Mouse (Mus musculus) forebrain, embryonic 13.5 days (tissue): Measurements from ENCODE around the gene Cbl. TPM values are rescaled to one million over a fixed set of nuclear protein-coding genes. Genes with fewer than 3 reads are reported as not detected.

Source experiments
- ATAC-seq: fragments of 200-750 bp; cut with Nextera tagmentation; 2 replicates; pipeline ENCODE4 v1.8.0; 2017
- H3K27ac ChIP-seq: fragments of 300-500 bp; sonication (generic); 2 replicates; pipeline ENCODE4 v1.5.1; 2015; ENCODE audit warnings: inconsistent platforms, mild to moderate bottlenecking, moderate library complexity
- H3K27me3 ChIP-seq: fragments of 300-500 bp; sonication (generic); 2 replicates; pipeline ENCODE4 v1.6.1; 2015; ENCODE audit warnings: mild to moderate bottlenecking, inconsistent platforms
- H3K36me3 ChIP-seq: fragments of 300-500 bp; sonication (generic); 2 replicates; pipeline ENCODE4 v1.6.1; 2015; ENCODE audit warnings: mild to moderate bottlenecking, inconsistent platforms; ENCODE audit not compliant: poor library complexity, severe bottlenecking
- H3K4me1 ChIP-seq: fragments of 300-500 bp; sonication (generic); 2 replicates; pipeline ENCODE4 v1.6.1; 2015; ENCODE audit warnings: inconsistent platforms
- H3K4me2 ChIP-seq: fragments of 300-500 bp; sonication (generic); 2 replicates; pipeline ENCODE4 v1.6.1; 2015; ENCODE audit warnings: inconsistent platforms, mild to moderate bottlenecking, moderate library complexity
- H3K4me3 ChIP-seq: fragments of 300-500 bp; sonication (generic); 2 replicates; pipeline ENCODE4 v1.5.1; 2015; ENCODE audit warnings: mild to moderate bottlenecking, inconsistent platforms
- H3K9ac ChIP-seq: fragments of 300-500 bp; sonication (generic); 2 replicates; pipeline ENCODE4 v1.6.1; 2015; ENCODE audit warnings: mild to moderate bottlenecking, inconsistent platforms
- H3K9me3 ChIP-seq: fragments of 300-500 bp; sonication (generic); replicated peaks from 2 replicates; pipeline ENCODE4 v1.6.1; 2016; ENCODE audit warnings: inconsistent platforms
- WGBS: fragments of 180-500 bp; shearing (Covaris S2); methylation state at CpG from one replicate; pipeline ENCODE4 v1.1.7; 2015; 5-methylcytosine and 5-hydroxymethylcytosine counted together
- polyA plus RNA-seq: library from polyadenylated mRNA; unstranded; fragments of >200 nt; fragmentation: Nextera tagmentation; extraction: Ambion mirVana; gene quantifications from 2 replicates; pipeline ENCODE4 v1.2.1, GENCODE M21; 2015

Gene Cbl
- polyA plus RNA-seq = 25.2 and 26.4 TPM in 2 replicates

DNA sequence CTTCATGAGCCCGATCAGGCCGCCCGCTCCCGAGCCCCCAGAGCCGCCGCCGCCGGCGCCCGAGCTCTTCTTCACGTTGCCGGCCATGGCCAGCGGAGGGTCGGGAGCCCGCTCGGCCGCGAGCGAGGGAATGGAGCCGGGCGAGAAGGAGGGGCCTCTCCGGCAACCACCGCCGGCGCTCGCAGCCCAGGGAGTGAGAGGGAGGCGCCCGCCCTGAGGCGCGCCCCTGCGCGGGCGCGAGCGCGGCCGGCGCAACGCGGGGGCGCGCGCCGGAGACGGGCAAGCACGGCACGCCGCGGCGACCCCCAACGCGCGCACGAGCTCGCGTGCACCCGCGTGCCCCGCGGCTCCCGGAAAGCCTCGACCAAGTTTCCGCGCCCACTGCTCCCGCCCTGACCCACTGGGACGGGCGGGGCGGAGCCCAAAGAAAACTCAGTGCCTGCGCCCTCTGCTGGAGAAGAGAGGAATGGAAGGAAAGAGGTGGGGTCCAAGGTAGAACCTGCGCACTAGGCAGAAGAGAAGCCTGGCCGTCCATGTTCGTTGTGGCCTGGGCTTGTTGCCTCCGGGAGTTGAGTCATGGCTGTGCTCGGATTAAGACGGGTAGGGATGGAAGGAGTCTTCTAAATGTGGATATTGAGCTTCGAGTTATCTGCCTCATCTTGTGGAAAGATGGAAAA lies at the start of gene Cbl:
Gene Cbl (minus strand): TSS at position 248 of the 677 bp plus-strand sequence.
- ATAC-seq = peak; percentile 93
- H3K4me3 ChIP-seq = peak within 1 kb of the TSS; percentile 88
- 0% methylated on average over 50 of the region's 76 CpGs for WGBS
- peak within 1 kb of the TSS; percentile 84 for H3K4me2 ChIP-seq
- peak within 1 kb of the TSS; percentile 91 for H3K9ac ChIP-seq
- no peaks in the 10 kb centered on the region for H3K36me3 ChIP-seq
- peaks cover 28% of the 10 kb centered on the region for H3K4me1 ChIP-seq
- H3K27me3 ChIP-seq = no peaks in the 10 kb centered on the region
- H3K27ac ChIP-seq = peak within 1 kb of the TSS; percentile 93
- no peaks in the 10 kb centered on the region for H3K9me3 ChIP-seq

DNA sequence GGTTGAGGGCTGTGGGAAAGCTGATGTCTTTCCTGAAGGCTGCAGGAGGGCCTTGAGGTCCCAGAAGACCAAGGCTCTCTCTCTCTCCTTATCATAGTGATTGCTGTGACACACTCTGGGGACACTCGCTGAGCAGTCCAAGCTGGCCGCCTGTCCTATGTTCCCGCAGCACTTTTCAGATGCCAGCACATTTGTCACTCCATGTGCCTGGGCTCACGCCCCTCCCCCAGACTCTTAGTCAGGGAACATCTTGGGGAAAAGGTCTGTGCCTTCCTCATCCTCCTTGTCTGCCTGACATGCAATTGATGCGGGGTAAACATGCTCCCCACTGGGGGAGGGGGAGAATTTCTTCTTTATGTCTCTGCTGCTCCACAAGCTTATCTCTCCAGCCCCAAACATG lies 49.3 kb upstream of the Cbl start:
- Histone ChIP-seq H3K27me3 (no peaks in the 10 kb centered on the region), H3K4me3 (no peak overlapping the region), H3K4me2 (no peak overlapping the region), H3K9me3 (no peaks in the 10 kb centered on the region), H3K27ac (no peak overlapping the region), H3K9ac (no peak overlapping the region), H3K4me1 (peaks cover 16% of the 10 kb centered on the region), H3K36me3 (peaks cover 45% of the 10 kb centered on the region)
- ATAC-seq = no peak
- WGBS = 85% methylated on average over 5 of the region's 5 CpGs

DNA sequence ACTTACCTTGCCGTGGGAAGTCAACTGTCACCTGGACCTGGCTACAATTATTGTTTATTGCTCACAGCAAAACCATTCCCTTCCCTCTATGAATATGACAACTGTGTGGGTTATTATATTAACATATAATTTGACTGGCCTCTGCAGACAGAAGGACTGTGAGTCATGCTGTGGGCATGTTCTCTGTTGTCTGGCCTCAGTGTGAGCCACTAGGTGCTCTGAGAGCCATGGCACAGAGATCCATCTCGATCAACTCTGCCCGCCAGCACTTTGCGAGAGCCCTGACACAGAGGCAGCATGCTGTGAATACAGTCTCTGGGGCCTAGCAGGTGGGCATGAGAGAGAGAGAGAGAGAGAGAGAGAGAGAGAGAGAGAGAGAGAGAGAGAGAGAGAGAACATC lies 36.1 kb upstream of the Cbl start:
- H3K9ac ChIP-seq = no peak overlapping the region
- peaks cover 22% of the 10 kb centered on the region for H3K4me1 ChIP-seq
- ATAC-seq = no peak

DNA sequence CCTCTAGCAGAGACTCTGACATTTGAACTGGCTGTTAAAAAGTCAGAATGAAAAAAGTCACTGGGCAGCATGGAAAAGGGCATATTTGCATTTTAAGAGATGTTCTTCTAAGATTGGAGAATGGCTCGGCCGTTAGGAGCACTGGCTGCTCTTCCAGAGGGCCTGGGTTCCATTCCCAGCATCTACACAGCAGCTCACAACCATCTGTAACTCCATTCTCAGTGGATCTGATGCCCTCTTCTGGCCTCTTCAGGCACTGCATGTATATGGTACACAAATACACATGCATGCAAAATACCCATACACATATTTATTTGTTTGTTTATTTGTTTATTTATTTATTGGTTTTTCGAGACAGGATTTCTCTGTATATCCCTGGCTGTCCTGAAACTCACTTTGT lies 35.2 kb upstream of the Cbl start:
- Histone ChIP-seq H3K9ac (no peak overlapping the region), H3K4me3 (no peak overlapping the region), H3K27me3 (no peaks in the 10 kb centered on the region), H3K36me3 (peaks cover 8% of the 10 kb centered on the region), H3K4me2 (no peak overlapping the region), H3K27ac (no peak overlapping the region), H3K9me3 (peaks cover 7% of the 10 kb centered on the region; the same call in 1 of the 2 replicates), H3K4me1 (peaks cover 22% of the 10 kb centered on the region)
- WGBS = 92% methylated on average over 3 of the region's 3 CpGs
- no peak for ATAC-seq

More for the DNA sequence above, 36.1 kb upstream of the Cbl start:
- Histone ChIP-seq H3K36me3 (peaks cover 17% of the 10 kb centered on the region), H3K4me3 (no peak overlapping the region), H3K9me3 (peaks cover 7% of the 10 kb centered on the region; the same call in 1 of the 2 replicates), H3K27ac (no peak overlapping the region), H3K27me3 (no peaks in the 10 kb centered on the region), H3K4me2 (no peak overlapping the region)
- WGBS = 88% methylated on average over 4 of the region's 4 CpGs

DNA sequence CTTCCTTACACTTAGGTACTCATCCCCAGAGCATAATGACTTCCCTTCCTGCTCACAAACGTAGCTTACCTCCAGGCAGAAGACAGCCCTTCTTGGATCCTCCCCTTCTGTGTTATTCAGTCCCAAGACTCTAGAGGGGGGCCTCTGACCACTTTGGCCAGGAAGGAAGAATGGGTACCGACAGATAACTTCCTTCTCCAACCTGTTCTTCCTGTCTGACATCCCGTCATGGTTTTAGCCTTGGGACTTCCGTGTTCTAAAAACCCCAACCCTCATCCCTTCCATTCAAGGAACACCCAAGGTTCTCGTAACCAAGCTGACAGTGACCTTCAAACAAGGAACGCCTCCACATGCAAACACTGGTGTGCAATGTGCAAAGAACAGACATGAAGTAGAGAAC lies 34.6 kb upstream of the Cbl start, which contains the start of gene Nlrx1:
Gene Nlrx1 (minus strand): TSS at position 168 of the 400 bp plus-strand sequence.
- Histone ChIP-seq H3K36me3 (peaks cover 3% of the 10 kb centered on the region; the same call in 1 of the 2 replicates), H3K4me3 (peak within 1 kb of the TSS; percentile 38), H3K27me3 (no peaks in the 10 kb centered on the region), H3K27ac (peak within 1 kb of the TSS; percentile 70), H3K9me3 (peaks cover 7% of the 10 kb centered on the region; the same call in 1 of the 2 replicates), H3K4me2 (peak within 1 kb of the TSS; percentile 72), H3K9ac (peak within 1 kb of the TSS; percentile 70), H3K4me1 (peaks cover 22% of the 10 kb centered on the region)
- ATAC-seq = no peak
- WGBS = 87% methylated on average over 6 of the region's 6 CpGs

DNA sequence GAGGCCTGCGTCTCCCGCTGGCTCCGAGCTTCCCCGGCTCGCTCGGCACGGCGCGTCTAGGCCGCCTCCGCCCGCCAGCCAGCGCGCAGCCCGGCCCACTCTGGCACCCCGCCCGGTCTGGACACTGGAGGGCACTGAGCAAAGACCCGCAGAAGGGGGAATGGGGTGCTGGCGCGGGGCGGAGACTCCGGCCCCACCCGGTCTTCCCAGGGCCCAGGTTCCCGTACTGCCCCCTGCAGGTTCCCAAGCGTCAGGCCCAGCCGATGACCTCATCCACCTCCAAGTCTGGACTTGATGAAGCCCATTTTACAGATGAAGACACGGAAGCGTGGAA lies 34.1 kb upstream of the Cbl start:
- peaks cover 22% of the 10 kb centered on the region for H3K4me1 ChIP-seq
- H3K9me3 ChIP-seq = peaks cover 7% of the 10 kb centered on the region; the same call in 1 of the 2 replicates
- peak overlapping the region; percentile 38 for H3K4me3 ChIP-seq
- ATAC-seq = peak; percentile 84
- H3K9ac ChIP-seq = peak overlapping the region; percentile 70
- no peaks in the 10 kb centered on the region for H3K36me3 ChIP-seq
- WGBS = 8% methylated on average over 16 of the region's 28 CpGs
- H3K27ac ChIP-seq = peak overlapping the region; percentile 70; the same call in 1 of the 2 replicates
- H3K4me2 ChIP-seq = peak overlapping the region; percentile 72
- H3K27me3 ChIP-seq = no peaks in the 10 kb centered on the region

DNA sequence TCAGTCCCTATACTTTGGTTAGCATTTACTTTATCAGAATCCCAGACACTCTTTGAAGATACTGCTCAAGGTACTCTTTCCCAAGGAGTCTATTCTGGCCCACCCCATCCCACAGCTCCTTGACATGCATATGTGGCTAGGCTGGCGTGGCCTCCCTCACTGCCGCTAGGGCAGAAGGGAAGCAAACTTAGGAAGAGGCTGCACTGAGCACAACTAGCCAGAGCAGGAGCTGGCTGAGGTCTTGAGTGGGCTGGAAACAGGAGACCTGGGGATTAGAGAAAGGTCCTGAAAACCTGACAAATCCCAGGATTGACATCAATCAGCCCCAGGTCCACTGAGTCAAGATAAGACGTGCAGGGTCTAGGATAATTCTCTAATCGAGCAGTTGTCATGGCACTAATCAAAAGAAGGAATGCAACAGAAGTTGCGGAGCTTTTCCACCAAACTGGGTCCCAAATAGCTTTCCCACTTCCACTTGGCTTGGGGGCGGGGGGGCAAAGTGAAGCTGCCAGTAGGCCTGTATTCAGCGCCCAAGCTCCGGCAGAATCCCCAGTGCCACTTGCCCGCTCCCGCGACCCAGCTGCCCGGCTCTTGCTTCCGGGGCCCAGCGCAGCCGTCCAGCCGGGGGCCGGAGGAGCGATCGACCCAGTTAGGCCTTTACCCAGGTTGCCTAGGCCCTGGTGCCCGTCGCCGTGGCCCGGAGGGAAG lies 33.6 kb upstream of the Cbl start:
- Histone ChIP-seq H3K9ac (peak overlapping the region; percentile 70), H3K27ac (peak overlapping the region; percentile 70), H3K27me3 (no peaks in the 10 kb centered on the region), H3K4me3 (peak overlapping the region; percentile 38), H3K4me2 (peak overlapping the region; percentile 72), H3K4me1 (peaks cover 22% of the 10 kb centered on the region), H3K9me3 (peaks cover 7% of the 10 kb centered on the region; the same call in 1 of the 2 replicates), H3K36me3 (no peaks in the 10 kb centered on the region)
- WGBS = 7% methylated on average over 23 of the region's 23 CpGs
- peak; percentile 52; the same call in 1 of the 2 replicates for ATAC-seq

DNA sequence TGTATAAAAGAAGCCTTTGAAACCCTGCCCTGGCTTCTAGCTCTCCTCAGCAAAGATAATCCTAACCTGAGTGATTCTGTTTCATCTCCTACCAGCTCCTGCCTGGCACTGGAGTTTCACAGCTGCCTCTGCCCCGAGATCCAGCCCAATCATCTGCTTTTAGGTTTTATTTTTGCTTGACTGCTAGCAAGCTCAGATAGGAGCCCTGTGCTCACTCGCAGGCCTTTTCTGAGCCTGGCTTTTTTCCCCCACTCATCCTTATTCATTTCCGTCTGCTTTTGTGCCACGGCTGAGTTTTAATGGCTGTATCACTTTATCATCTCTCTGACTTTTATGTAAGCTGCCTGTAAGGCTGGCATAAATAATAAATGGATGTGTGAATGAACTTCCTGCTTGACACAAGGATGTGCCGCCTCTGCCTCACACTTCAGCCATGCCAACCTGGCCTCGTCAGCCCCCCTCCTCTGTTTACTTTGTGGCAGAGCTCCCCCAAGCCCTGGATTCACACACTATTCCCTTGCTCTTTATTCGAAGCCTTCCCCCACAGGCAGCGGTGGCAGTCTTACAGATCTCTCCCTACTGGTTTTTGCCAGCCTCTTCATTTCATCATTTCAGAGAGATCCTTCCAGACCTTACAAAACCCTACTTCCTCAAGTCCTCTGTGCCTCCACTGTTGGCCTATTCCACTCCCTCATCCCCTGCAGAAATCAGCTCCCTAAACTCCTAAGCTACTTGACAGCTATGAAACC lies 32.8 kb upstream of the Cbl start:
- H3K36me3 ChIP-seq = no peaks in the 10 kb centered on the region
- no peaks in the 10 kb centered on the region for H3K27me3 ChIP-seq
- H3K4me3 ChIP-seq = no peak overlapping the region
- H3K27ac ChIP-seq = peak overlapping the region; percentile 70; the same call in 1 of the 2 replicates
- 59% methylated on average over 8 of the region's 8 CpGs for WGBS
- H3K9ac ChIP-seq = no peak overlapping the region
- no peak overlapping the region for H3K4me2 ChIP-seq
- peaks cover 7% of the 10 kb centered on the region; the same call in 1 of the 2 replicates for H3K9me3 ChIP-seq
- no peak for ATAC-seq
- peaks cover 22% of the 10 kb centered on the region for H3K4me1 ChIP-seq

DNA sequence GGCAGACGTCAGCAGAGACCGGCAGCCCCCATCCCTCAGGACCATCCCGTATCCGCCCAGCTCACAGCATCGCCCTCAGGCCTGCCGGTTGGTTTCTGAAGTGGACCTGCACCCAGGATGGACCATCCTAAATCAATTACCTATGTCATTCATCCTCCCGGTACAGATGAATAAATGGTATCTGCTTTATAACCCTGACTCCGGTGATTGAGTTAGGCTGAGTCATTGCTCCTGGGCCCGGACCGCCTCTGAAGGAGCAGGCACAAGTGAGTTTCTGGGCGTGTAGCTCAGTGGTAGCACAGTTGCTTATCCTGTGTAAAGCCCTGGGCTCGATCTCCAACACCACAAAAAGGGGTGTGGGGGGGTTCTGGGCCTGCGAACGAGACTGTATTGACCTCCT lies 27.5 kb upstream of the Cbl start:
- ATAC-seq = no peak
- no peaks in the 10 kb centered on the region for H3K36me3 ChIP-seq
- no peaks in the 10 kb centered on the region for H3K27me3 ChIP-seq
- H3K9ac ChIP-seq = no peak overlapping the region
- H3K4me1 ChIP-seq = peaks cover 5% of the 10 kb centered on the region
- no peak overlapping the region for H3K4me3 ChIP-seq
- no peaks in the 10 kb centered on the region for H3K9me3 ChIP-seq
- WGBS = 89% methylated on average over 14 of the region's 14 CpGs
- no peak overlapping the region for H3K27ac ChIP-seq
- H3K4me2 ChIP-seq = no peak overlapping the region

DNA sequence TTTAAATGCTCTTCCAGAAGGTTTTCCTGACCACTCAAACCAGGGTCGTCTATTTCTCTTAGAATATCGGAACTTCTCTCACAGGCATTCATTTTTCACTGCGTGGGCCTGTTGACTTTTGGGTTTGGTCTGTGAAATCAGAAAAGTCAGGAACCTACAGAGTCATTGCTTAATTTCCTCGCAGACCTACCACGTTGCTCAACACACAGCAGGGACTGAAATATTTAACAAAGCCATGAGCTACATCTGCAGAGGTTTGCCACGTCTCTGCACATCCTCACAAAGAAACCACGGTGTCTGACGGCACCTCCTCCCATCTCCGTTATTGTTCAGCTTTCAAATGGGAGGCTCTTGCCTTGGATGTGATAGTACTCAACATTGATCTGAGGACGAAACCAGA lies 25.2 kb upstream of the Cbl start:
- Histone ChIP-seq H3K27ac (no peak overlapping the region), H3K36me3 (no peaks in the 10 kb centered on the region), H3K9ac (no peak overlapping the region), H3K9me3 (no peaks in the 10 kb centered on the region), H3K4me2 (no peak overlapping the region), H3K4me1 (peaks cover 26% of the 10 kb centered on the region), H3K27me3 (no peaks in the 10 kb centered on the region), H3K4me3 (no peak overlapping the region)
- no peak for ATAC-seq
- WGBS = 78% methylated on average over 10 of the region's 10 CpGs

DNA sequence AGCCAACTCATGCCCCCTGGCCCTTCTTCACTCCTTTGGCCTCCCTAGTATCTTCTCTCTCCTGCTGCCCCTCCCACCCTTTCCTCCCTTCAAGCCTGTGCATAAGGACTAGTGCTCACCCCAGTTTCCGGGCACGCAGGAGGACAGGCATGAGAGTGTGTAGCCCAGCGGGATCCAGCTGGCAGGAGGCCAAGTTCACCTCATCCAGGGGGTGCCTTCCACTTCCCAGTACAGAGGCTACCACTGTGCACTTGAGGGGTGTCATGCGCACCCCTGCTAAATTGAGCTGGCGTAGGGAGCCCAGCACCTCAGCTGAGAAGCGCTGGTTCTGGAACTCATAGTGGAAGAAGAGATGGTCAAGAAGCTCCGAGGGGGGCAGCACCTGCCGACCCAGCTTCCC lies 22.4 kb upstream of the Cbl start:
- no peaks in the 10 kb centered on the region for H3K36me3 ChIP-seq
- H3K27me3 ChIP-seq = no peaks in the 10 kb centered on the region
- no peak overlapping the region for H3K4me3 ChIP-seq
- no peak for ATAC-seq
- no peak overlapping the region for H3K4me2 ChIP-seq
- peak overlapping the region; percentile 88 for H3K27ac ChIP-seq
- no peak overlapping the region for H3K9ac ChIP-seq
- H3K4me1 ChIP-seq = peaks cover 43% of the 10 kb centered on the region
- WGBS = 71% methylated on average over 8 of the region's 8 CpGs
- no peaks in the 10 kb centered on the region for H3K9me3 ChIP-seq

DNA sequence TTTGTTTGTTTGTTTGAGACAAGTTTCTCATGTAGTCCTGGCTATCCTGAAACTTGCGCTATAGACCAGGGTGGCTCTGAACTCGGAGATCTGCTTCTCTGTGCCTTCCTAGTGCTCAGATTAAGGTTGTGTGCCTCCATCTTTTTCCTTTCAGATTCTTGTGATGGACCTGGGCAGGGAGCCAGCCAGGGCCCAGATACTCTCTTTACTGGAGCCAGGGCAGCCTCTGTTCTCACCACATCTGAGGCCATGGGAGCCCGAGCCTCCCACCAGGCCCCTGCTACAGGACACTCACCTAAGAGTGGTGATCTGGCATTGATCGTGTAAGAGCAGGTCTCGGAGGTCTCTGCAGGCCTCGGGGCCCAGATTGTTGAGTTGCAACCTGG lies 21.3 kb upstream of the Cbl start:
- 36% methylated on average over 6 of the region's 6 CpGs for WGBS
- H3K9ac ChIP-seq = 0 out of 2 replicates have a peak overlapping the region, but pooled peaks have one; percentile 13

More for the DNA sequence above, 21.3 kb upstream of the Cbl start:
- no peaks in the 10 kb centered on the region for H3K36me3 ChIP-seq
- H3K27ac ChIP-seq = peak overlapping the region; percentile 88
- H3K4me2 ChIP-seq = peak overlapping the region; percentile 30
- peaks cover 49% of the 10 kb centered on the region for H3K4me1 ChIP-seq
- 0 out of 2 replicates have a peak overlapping the region, but pooled peaks have one; percentile 2 for H3K4me3 ChIP-seq
- H3K27me3 ChIP-seq = 0 out of 2 replicates have a peak, but pooled peaks cover under 1% of the 10 kb centered on the region
- H3K9me3 ChIP-seq = no peaks in the 10 kb centered on the region
- ATAC-seq = peak; percentile 60
